Mouse (Mus musculus) intestine, postnatal 0 days (tissue): ENCODE data around the gene Leng9. TPM values are rescaled to one million over a fixed set of nuclear protein-coding genes. Genes with fewer than 3 reads are reported as not detected.

Source experiments
- ATAC-seq: fragments of 200-750 bp; cut with Nextera tagmentation; 2 replicates; pipeline ENCODE4 v1.8.0; 2017; ENCODE audit warnings: mild to moderate bottlenecking, moderate TSS enrichment, moderate library complexity
- H3K27ac ChIP-seq: fragments of 300-500 bp; sonication (generic); 2 replicates; pipeline ENCODE4 v1.5.1; 2014; ENCODE audit warnings: mild to moderate bottlenecking, low read depth, low read length, moderate library complexity
- H3K27me3 ChIP-seq: fragments of 300-500 bp; sonication (generic); replicated peaks from 2 replicates; pipeline ENCODE4 v1.6.1; 2014; ENCODE audit warnings: low read length, mixed read lengths; ENCODE audit not compliant: control insufficient read depth, insufficient read depth
- H3K36me3 ChIP-seq: fragments of 300-500 bp; sonication (generic); 2 replicates; pipeline ENCODE4 v1.6.1; 2014; ENCODE audit warnings: mild to moderate bottlenecking, moderate library complexity; ENCODE audit not compliant: control insufficient read depth, insufficient read depth
- H3K4me1 ChIP-seq: fragments of 300-500 bp; sonication (generic); replicated peaks from 2 replicates; pipeline ENCODE4 v1.6.1; 2014; ENCODE audit warnings: antibody characterized with exemption, low read length, mixed read lengths; ENCODE audit not compliant: control insufficient read depth, insufficient read depth
- H3K4me2 ChIP-seq: fragments of 300-500 bp; sonication (generic); replicated peaks from 2 replicates; pipeline ENCODE4 v1.6.1; 2014; ENCODE audit warnings: low read depth, mild to moderate bottlenecking, moderate library complexity
- H3K4me3 ChIP-seq: fragments of 300-500 bp; sonication (generic); 2 replicates; pipeline ENCODE4 v1.5.1; 2014; ENCODE audit warnings: low read depth, low read length
- H3K9ac ChIP-seq: fragments of 300-500 bp; sonication (generic); 2 replicates; pipeline ENCODE4 v1.6.1; 2014; ENCODE audit warnings: mild to moderate bottlenecking, low read depth, low read length
- H3K9me3 ChIP-seq: fragments of 300-500 bp; sonication (generic); 2 replicates; pipeline ENCODE4 v1.6.1; 2016; ENCODE audit warnings: mixed run types; ENCODE audit not compliant: control insufficient read depth
- CTCF ChIP-seq: sonication (generic); IDR thresholded peaks from 2 replicates; pipeline ENCODE4 v1.5.1; 2016; ENCODE audit warnings: low read depth, mild to moderate bottlenecking, control low read depth, antibody characterized with exemption, moderate library complexity
- WGBS: fragments of 180-500 bp; shearing (Covaris S2); extraction: QIAGEN DNeasy Blood & Tissue Kit; methylation state at CpG from one replicate; pipeline ENCODE4 v1.1.7; 2014; 5-methylcytosine and 5-hydroxymethylcytosine counted together
- polyA plus RNA-seq: library from polyadenylated mRNA; unstranded; fragments of >200 nt; fragmentation: Nextera tagmentation; extraction: Ambion mirVana; gene quantifications from 2 replicates; pipeline ENCODE4 v1.2.1, GENCODE M21; 2015

Leng9 gene
- polyA plus RNA-seq, 1 experiment from 2014 or later: 14.1 TPM

- Histone ChIP-seq H3K4me3 (no peak overlapping the region), H3K4me1 (no peaks in the 10 kb centered on the region; the same call in 1 of the 2 replicates), H3K9me3 (no peaks in the 10 kb centered on the region), H3K36me3 (no peaks in the 10 kb centered on the region), H3K27me3 (peaks cover 12% of the 10 kb centered on the region), H3K27ac (no peak overlapping the region), H3K4me2 (no peak overlapping the region), H3K9ac (no peak overlapping the region)
- WGBS: 69% methylated on average over 8 of the region's 8 CpGs
- no peak for TF ChIP-seq CTCF
- ATAC-seq: no peak
These were observed 32.9 kb downstream of the Leng9 start for GRCm38 (mm10) chr7:4117050-4117814.

GRCm38 (mm10) chr7:4111766-4112165 lies 38.4 kb downstream of the Leng9 start:
- no peak for TF ChIP-seq CTCF
- no peaks in the 10 kb centered on the region for H3K27me3 ChIP-seq
- H3K4me1 ChIP-seq: no peaks in the 10 kb centered on the region
- H3K9me3 ChIP-seq: no peaks in the 10 kb centered on the region
- 44% methylated on average over 3 of the region's 3 CpGs for whole genome bisulfite sequencing
- H3K4me2 ChIP-seq: no peak overlapping the region
- ATAC-seq: no peak
- H3K9ac ChIP-seq: no peak overlapping the region
- H3K27ac ChIP-seq: no peak overlapping the region
- H3K36me3 ChIP-seq: no peaks in the 10 kb centered on the region
- no peak overlapping the region for H3K4me3 ChIP-seq

GRCm38 (mm10) chr7:4103411-4103810 lies 46.8 kb downstream of the Leng9 start:
- H3K27ac ChIP-seq: no peak overlapping the region
- WGBS: 13% methylated on average over 4 of the region's 4 CpGs
- no peak overlapping the region for H3K4me3 ChIP-seq
- H3K9ac ChIP-seq: no peak overlapping the region
- no peak overlapping the region for H3K4me2 ChIP-seq
- no peaks in the 10 kb centered on the region for H3K9me3 ChIP-seq
- ATAC-seq: no peak
- TF ChIP-seq CTCF: peak; percentile 71
- H3K36me3 ChIP-seq: no peaks in the 10 kb centered on the region
- no peaks in the 10 kb centered on the region for H3K27me3 ChIP-seq
- no peaks in the 10 kb centered on the region for H3K4me1 ChIP-seq

DNA sequence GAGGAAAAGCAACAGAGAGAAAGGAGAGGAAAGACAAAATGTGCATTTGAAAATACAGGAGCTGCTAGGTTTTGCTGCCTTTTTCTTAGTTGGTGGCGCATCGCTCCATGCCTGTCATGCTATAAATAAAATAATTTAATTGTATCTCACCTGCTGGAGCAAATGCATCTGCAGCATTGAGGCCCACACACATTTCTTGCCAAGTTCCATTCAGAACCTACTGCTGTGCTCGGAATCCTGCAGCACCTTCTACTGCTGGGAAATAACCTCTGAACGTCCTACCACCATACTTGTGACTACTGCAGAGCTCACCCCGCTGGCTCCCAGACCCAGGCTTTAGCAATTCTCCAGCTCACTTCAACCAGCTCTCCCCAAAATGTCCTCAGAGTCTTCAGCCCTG lies 49.0 kb downstream of the Leng9 start:
- Histone ChIP-seq H3K27me3 (no peaks in the 10 kb centered on the region), H3K27ac (no peak overlapping the region), H3K9me3 (no peaks in the 10 kb centered on the region), H3K4me3 (no peak overlapping the region), H3K4me2 (no peak overlapping the region), H3K4me1 (no peaks in the 10 kb centered on the region), H3K9ac (no peak overlapping the region), H3K36me3 (no peaks in the 10 kb centered on the region)
- ATAC-seq: no peak
- WGBS: 84% methylated on average over 5 of the region's 5 CpGs
- no peak for TF ChIP-seq CTCF

DNA sequence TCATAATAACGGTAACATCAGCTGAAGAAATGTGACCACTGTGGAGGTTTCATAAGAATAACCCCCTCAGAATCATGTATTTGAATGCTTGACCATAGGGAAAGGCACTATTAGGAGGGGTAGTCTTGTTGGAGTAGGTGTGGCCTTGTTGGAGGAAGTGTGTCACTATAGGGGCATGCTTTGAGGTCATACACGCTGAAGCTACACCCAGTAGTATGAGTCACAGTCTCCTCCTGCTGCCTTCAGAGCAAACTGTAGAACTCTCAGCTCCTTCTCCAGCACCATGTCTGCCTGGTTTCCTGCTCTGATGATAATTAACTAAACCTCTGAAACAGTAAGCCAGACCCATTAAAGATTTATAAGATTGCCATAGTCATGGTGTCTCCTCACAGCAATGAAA lies 51.3 kb downstream of the Leng9 start:
- no peak for TF ChIP-seq CTCF
- Histone ChIP-seq H3K27me3 (no peaks in the 10 kb centered on the region), H3K27ac (no peak overlapping the region), H3K9ac (no peak overlapping the region), H3K36me3 (no peaks in the 10 kb centered on the region), H3K4me1 (no peaks in the 10 kb centered on the region), H3K4me3 (no peak overlapping the region), H3K4me2 (no peak overlapping the region), H3K9me3 (no peaks in the 10 kb centered on the region)
- 64% methylated on average over 2 of the region's 2 CpGs for WGBS
- ATAC-seq: no peak

DNA sequence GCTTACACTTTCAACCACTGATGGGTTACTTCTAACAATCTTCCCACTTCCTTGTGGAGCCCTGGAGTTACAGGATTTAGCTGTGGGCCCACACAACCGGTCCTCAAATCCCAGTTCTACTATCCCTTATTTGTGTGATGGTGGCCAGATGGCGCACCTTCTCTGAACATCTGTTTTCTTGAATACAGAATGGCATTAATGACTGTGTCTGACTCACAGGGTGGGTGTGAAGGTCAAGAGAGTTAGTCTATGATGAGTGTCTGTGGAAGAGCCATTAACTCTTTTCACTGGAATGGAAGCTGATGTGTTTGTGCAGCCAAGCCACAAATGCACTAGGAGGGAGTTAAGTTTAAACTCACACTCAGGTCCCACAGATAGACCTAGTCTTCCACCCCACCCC lies 51.9 kb downstream of the Leng9 start:
- ATAC-seq: no peak
- no peaks in the 10 kb centered on the region for H3K4me1 ChIP-seq
- no peak overlapping the region for H3K4me2 ChIP-seq
- WGBS: 78% methylated on average over 2 of the region's 2 CpGs
- no peaks in the 10 kb centered on the region for H3K36me3 ChIP-seq
- H3K27me3 ChIP-seq: no peaks in the 10 kb centered on the region
- no peak overlapping the region for H3K9ac ChIP-seq
- no peaks in the 10 kb centered on the region for H3K9me3 ChIP-seq
- TF ChIP-seq CTCF: no peak
- no peak overlapping the region for H3K27ac ChIP-seq
- H3K4me3 ChIP-seq: no peak overlapping the region

Other genes starting within 250 kb of the Leng9 start
- not detected in 2 replicates for gene Lilra6, start 234.9 kb downstream of the Leng9 start, polyA plus RNA-seq
- 3.5 and 3.7 TPM in 2 replicates for gene Lair1, start 87.2 kb downstream of the Leng9 start, polyA plus RNA-seq
- 2.6 and 3.7 TPM in 2 replicates for gene Ttyh1, start 31.0 kb downstream of the Leng9 start, polyA plus RNA-seq
- 13.8 and 15.2 TPM in 2 replicates for gene Leng8, start 13.3 kb downstream of the Leng9 start, polyA plus RNA-seq
- 120 and 126 TPM in 2 replicates for gene Cdc42ep5, start 14.5 kb upstream of the Leng9 start, polyA plus RNA-seq
- 0.37 and 0.47 TPM in 2 replicates for gene Lilra5, start 87.4 kb upstream of the Leng9 start, polyA plus RNA-seq
- not detected in 2 replicates for gene Ncr1, start 187.3 kb upstream of the Leng9 start, polyA plus RNA-seq
- gene Gp6, start 247.4 kb upstream of the Leng9 start, polyA plus RNA-seq: not detected in 2 replicates